Mouse (Mus musculus) frontal cortex, postnatal 36 days (tissue): ENCODE results near the gene Ttc9.

Source experiments
- DNase-seq, 2 experiments: peaks; one replicate each; pipeline ENCODE4 v3.0.0; 2022; ENCODE audit warnings: low spot score in 2 of 2

The Ttc9 gene

DNA sequence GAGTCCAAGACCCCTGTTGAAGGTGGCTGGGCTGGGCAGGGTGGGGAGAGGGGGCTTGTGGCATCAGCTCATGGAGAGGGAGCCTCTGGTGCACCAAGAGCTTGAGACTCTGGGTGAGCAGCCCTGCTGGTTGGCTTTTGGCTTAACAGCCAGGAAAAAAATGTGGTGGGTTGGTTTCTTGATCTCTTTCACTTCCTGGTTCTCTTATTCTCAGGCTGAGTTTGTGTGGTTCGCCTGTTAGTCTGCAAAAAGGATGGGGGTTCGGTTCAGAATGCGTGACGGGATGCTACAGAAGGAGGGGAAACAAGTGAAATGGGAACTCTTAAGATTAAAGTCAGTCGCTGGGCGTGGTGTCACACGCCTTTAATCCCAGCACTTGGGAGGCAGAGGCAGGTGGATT, 27.0 kb downstream of the Ttc9 start:
- no peak for DNase-seq

DNA sequence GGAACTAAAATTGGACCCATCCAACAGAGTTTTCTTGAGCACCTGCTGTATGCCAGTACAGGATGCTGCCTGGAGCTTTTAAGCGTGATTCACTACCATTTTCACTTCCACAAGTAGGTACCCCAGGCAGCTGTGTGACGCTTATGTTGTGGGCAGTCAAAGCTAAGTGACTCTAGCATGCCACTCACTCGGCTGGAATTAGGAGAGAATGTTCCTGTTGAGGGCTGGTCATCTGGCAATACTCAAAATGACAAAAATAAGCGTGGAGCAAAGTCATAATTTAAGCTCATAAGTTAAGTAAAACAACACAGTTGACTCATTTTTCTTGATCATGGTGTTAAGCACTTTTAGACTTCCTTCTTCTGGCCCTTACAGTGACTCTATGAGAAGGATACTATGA, 31.0 kb downstream of the Ttc9 start:
- DNase-seq, result no peak

DNA sequence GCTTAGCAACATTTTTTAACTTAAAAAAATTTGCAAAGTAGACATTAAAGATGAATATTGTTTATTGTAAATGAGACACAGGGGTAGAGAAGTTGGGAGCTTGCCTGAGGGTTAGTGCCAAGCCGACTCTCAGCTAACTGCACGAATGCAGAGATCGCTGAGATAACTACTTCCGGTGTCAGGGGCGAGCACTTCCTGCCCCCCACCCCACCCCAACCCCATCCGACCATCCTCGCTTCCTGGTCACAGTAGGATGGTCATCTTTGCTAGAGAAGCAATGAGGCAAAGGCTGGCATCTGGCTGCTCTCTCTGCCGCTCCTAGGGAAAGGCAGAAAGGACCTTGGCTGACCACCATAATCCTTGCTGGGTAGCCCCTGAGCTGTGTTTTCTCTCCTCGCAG, 32.1 kb downstream of the Ttc9 start:
- no peak for DNase-seq

DNA sequence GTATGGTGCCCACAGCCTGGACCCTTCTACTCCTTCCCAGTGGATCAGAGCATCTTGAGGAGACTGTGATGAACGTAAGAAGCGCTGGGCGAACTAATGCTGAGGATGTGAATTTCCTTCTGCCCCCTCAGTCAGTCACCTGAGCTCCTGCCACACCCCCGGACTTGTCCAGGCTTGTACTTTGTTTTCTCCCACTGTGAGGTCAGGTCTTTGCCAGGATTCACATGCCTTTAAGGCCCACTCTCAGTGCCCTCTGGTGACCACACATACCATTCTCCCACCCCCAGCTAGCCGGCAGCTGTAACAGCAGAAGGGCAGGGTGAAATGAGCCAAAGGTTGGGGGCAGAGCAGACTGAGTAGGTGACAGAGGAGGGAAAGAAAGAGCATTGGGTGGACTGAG, 32.9 kb downstream of the Ttc9 start:
- no peak for DNase-seq

DNA sequence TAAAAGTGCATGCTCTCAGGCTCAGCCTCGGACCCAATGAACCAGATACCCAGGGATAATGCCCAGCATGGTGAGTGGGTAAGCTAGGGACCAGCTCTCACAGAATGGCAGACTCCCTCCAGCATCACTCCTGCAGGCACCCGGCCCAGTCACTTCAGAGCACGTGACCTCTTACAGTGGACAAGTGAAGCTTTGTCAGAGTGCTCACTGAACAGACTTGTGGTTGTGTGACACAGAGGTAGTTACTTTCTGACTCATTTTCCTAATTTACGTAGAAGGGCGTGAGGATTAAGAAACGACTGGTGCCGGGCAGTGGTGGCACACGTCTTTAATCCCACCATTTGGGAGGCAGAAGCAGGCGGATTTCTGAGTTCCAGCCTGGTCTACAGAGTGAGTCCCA, 37.4 kb downstream of the Ttc9 start:
- DNase-seq, result no peak

DNA sequence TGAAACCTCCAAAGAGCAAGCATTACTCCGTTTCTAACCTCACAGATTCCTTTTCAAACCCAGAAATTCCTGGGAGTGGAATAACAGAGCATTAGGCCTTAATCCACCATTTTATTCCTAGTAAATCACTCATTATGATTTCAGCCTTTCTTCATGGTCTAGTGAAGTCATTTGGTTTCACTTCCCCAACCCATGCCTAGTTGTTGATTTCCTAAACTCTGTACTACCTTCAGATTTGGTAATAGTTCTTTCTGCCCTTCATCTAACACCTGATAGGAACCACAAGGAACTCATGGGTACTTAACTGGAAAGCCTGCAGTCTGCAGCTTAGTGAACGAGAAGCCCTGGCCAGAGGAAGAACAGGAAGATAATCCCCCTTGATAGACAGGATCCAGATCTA, 44.5 kb downstream of the Ttc9 start:
- DNase-seq, result no peak

DNA sequence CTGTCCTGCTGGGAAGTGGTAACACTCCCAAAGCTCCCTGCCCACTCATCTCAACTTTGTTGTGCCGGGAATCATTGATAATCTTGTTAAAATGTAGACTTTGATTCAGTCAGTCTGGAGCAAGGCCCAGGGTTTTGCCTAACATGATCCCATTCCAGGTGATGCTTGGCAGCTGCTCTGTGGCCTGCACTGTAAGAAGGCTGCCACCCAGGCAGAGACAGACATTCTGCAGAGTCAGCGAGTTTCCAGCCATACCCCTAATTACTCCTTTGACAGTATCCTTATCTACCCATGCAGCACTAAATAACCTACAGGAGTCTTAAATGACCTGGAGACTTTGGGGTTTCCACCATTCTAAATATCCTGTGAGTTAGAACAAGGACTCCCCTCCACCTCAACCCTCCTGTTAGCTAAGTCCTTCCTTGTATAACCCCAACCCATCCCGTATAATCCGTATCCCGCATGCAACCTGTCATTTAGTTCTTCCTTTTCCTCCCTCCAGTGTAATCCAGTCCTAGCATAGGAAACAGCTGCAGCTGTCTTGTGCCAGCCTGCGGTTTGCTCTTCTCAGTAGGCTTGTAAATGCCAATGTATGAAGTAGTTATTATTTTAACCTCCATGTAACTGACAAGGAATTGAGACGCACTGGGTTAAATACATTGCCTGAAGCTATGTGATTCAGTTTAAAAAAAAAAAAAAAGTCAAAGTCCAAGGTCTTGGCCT, 48.9 kb downstream of the Ttc9 start:
- no peak for DNase-seq

DNA sequence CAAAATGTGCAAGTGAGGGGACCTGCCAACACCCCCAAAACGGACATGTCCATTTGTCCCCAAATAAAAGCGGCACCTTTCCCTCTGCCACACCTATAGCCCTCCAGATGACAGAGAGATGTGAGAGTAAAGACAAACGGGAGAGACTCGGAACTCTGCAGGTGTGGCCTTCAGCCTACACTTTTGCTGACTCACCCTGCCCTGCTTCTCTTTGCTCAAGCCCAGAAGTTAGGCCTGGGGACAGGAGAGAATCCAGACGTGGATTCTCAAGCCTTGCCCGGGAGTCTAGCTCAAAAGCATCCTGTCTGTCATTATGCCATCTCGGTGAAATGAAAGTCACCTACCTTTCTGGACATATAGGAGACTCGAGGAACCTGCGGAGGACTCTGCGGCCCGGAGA, 52.3 kb downstream of the Ttc9 start:
- no peak for DNase-seq

DNA sequence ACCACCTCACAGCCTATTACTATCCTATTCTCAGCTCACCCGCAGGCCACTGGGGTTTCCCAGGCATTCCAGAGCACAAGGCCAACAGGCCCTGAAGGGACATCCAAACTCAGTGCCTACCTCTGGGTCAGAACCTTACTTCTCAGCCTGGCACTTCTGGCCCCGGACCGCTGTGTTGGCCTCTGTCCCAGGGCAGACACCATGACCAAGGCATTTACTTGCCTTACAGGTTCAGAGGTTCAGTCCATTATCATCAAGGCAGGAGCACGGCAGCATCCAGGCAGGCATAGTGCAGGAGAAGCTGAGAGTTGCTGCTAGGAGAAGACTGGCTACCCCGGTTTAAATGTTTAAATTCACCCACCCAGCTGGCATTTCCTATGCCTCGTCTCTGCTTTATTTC, 53.0 kb downstream of the Ttc9 start:
- DNase-seq, result no peak

DNA sequence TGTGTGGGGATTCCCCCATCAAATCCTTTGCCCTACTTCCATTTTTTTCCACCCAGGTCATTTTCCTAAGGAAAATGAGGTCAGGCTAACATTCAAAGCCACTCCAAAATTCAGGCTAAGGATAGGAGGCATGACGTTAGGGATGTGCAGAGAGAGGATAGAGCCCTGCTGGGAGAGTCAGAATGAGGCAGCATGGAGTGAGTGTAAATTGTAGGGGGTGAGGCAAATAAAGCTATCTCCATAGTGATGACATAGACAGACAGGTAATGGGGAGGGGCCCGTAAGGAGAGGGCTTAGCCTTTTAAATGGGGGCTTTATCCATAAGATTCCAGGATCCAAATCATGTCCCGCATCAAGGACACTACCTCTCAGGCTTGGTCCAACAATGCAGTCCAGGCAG, 54.9 kb downstream of the Ttc9 start:
- DNase-seq, result no peak

DNA sequence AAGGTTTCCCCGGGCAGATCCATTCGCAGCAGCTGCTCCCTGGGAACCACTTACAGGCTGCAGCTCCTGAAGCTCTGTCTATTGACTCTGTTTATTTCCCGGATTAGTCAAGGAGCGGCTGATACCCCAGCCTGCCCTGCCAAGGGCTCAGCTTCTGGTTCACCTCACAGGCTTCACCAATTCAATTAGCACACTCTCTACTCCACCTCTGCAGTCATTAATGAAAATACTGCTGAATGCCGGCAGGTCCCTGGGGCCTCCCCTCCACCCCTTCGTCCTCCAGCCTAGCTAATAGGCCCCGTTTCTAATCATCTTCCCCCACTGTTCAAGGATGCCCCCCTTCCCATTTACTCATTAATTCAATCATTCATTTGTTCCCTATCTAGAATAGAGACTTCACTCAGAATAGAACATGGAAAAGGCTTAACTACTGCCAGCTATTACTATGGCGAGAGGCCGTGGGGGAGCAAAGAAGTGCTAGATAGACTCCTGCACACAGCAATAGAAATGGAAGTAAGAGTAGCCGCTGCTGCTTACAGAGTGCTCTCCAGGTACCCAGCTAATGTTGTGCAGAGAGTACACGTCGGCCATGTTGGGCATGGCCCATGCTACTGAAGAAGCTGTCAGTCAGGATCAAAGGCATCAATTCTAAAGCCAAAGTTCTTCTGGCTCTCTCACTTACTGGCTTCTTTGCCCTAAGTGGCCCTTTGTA, 55.5 kb downstream of the Ttc9 start:
- DNase-seq, result no peak

DNA sequence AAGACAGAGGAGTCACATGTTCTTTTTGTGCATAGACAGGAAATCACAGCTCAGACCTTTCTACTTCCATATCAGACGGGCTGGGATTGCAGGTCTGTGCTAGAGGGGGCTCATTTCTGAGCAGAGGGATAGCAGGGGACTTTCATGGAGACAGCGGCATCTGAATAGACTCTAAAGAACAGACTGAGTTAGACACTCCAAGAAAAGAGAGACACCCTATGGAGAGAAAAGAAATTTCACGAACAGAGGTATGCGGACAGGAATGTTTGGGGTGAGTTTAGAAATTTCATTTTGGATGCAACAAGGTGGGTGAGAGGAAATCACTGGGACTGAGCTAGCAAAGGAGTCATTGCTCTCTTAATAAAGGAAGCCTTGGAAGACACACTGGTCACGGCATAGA, 56.8 kb downstream of the Ttc9 start:
- no peak for DNase-seq

DNA sequence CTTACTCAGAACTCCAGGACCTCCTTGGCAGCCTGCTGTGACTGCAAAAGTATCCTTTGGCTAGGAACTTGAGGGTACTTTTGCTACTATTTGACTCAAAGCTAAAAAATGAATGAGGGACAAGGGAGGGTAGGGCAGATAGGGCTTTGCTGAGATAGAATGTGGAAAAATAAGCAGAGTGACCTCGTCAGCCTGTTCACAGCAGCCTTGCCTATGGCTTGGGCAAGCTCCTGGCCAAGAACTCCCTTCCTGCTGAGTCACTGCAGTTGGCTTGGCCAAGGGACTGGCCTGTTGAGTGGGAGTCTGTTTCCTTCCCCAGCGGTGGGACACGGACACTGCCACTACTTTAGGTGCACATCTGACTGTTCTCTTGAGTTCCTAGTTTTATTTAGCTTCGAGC, 57.5 kb downstream of the Ttc9 start:
- no peak for DNase-seq

DNA sequence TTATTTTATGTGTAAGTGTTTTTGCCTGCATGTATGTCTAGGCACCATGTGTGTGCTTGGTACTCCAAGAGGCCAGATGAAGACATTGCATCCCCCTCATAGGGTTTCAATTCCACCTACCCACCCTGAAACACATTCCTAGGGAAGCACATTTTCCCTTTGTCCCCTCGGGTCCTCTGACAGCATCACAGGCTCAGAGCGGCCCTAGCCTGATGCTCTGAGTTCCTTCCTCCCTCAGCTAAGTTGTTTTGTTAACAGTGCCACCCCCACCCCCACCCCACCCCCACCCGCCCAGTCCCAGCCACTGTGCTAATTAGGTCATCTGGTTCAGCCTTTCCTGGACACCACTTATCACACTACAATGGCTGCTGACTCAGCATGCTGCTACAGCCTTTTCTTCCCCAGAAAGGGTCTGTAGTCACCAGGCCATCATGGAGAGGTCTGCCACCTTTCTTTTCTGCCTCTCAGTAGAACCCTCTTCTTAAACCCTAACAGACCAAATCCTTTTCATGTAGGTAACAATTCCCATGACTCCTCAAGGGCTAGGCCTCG, 58.5 kb downstream of the Ttc9 start:
- DNase-seq, result no peak

DNA sequence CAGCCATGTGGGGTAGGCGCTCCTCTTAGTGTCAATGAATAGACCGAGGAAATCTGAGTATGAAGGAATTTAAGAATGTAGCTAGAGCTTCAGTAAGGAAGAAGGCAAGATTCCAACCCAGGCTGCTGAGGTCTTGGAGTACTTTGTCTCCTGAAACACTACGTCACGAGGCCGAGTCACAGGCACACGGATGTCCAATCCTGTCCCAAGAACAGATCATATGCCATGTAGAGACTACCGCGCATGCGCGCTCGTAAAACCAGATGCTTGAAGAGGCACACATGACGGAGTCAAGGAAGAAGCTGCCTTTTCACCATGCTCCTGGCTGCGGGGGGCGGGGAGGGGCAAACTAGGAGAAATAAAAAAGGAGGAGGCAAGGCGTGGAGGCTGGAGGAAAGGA, 59.1 kb downstream of the Ttc9 start:
- no peak for DNase-seq

DNA sequence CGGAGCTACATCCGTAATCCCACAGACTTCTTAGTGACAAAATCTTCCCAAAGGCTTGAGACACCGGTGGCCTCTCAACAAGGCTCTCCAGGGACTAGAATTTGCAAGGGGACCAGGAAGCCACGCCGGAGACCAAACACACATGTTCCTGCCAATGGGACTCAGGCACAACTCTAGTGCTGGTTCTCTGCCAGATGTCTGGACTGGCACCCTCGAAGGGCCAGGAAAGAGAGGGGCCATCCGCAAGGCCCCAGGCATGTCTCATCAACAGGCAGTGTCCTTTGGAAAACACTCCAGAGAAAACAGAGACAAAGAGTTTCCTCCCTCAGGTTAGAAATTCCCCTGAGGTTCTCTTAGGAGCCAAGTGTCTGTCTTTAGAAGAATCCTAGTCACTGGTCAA, 59.7 kb downstream of the Ttc9 start:
- DNase-seq, result no peak

DNA sequence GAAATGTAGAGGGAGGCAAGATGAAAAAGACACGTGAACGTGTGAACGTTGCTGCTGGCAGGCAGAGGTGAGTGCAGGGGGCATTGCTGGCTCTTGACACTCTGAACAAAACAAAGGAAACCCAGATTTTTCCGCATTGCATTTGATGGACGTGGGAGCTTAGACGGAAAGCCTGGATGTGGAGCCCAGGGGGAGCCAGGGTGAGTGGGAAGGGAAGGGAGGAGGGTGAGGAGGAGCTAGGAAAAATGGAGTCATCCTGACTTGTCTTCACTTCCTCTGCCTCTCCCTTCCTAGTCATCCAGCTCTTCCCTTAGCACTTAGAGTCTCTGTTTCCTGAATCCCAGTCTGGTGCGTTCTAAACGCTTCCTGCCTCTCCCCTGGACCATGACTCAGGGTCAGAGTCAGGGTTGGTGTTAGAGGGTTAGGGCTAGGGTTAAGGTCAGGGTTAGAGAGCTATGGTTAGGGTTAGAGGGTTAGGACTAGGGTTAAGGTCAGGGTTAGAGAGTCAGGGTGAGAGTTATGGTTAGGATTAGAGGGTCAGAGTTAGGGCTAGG, 60.2 kb downstream of the Ttc9 start:
- DNase-seq, result no peak

DNA sequence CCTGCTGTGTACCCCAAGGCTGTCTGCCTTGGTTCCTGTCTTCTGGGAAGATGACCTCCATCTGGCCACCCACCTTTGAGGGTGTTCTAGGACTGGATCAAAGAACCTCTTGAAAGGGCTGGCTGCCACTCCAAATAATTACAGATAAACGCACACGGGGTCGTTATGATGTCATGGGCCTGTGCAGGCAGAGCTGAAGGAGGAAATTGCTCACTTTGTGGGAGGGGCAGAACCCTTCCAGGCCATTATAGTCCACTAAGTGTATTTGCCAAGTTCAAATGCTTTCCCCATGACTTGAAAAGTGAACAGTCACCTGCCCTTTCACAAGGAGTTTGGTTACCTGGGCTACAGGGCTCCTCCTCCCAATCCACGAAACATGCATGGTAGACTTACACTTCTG, 67.0 kb downstream of the Ttc9 start:
- no peak for DNase-seq

DNA sequence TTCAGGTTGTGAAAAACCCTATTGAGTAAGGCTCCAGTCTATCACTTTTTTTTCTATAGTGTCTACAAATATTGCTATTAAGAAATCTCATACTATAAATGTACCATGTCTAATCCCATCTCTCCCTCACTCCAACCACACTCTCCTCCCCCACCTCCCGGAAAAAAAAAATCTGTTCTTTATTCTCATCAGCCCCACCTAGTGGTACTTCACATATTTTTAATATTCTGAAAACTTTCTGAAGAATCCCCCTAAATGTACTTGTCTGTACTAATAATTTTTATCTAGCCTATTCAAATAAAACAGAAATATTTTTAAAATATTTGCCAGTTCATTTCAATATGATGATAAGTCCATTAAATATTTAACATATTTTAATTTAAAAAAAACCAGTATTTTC, 71.9 kb downstream of the Ttc9 start:
- no peak for DNase-seq

DNA sequence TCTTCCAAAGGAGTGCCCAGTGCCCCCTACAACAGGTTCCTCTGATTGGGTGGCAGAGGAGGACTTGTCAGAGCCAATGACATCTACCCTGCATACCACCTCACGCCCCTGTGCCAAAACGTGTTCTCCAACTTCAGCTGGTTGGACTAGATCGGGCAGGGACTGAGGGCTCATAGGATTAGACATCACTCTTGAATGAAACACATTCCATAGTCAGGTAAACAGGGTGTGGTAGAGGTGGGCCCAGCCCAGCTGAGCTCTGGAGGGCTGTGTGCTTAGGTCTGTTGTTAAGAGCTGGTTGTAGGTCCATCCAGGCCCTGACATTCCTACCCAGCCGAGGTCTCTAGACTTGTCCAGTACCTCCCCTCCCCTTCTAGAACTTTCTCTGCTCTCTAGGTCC, 81.6 kb downstream of the Ttc9 start:
- DNase-seq, result no peak
